Mouse (Mus musculus): ENCODE results near the gene Tfb2m. TPM values are rescaled to one million over a fixed set of nuclear protein-coding genes. Genes with fewer than 3 reads are reported as not detected.
A peak's percentile ranks its signal among the peaks of the same experiment; 100 is the strongest.

Gene Tfb2m
- polyA plus RNA-seq, 1 experiment: 19.2 TPM

GRCm38 (mm10) chr1:179519901-179520300 lies 26.2 kb downstream of the Tfb2m start:
- TF ChIP-seq CTCF (IDR thresholded peaks at IDR 0.05; ENCODE audit: borderline replicate concordance, extremely low read depth, insufficient read depth, insufficient read length) (no peak), POLR2A (IDR thresholded peaks at IDR 0.05; ENCODE audit: borderline replicate concordance, extremely low read depth, insufficient read depth, insufficient read length, poor library complexity, severe bottlenecking) (no peak)
- DNase-seq (ENCODE audit: low read depth): no peak

- peak; percentile 94 for DNase-seq (ENCODE audit: low read depth)
- TF ChIP-seq POLR2A (IDR thresholded peaks at IDR 0.05; ENCODE audit: borderline replicate concordance, extremely low read depth, insufficient read depth, insufficient read length, poor library complexity, severe bottlenecking) (no peak), CTCF (IDR thresholded peaks at IDR 0.05; ENCODE audit: borderline replicate concordance, extremely low read depth, insufficient read depth, insufficient read length) (peak; percentile 85)
Measured at GRCm38 (mm10) chr1:179517713-179518465, 28.2 kb downstream of the Tfb2m start, which contains the start of gene Smyd3. Gene Smyd3, minus strand, starts transcription at chr1:179518041.

GRCm38 (mm10) chr1:179516941-179517712 lies 28.9 kb downstream of the Tfb2m start:
- DNase-seq (ENCODE audit: low read depth): peak; percentile 44
- no peak for TF ChIP-seq CTCF (IDR thresholded peaks at IDR 0.05; ENCODE audit: borderline replicate concordance, extremely low read depth, insufficient read depth, insufficient read length)
- TF ChIP-seq POLR2A (IDR thresholded peaks at IDR 0.05; ENCODE audit: borderline replicate concordance, extremely low read depth, insufficient read depth, insufficient read length, poor library complexity, severe bottlenecking): no peak

GRCm38 (mm10) chr1:179511895-179512294 lies 34.2 kb downstream of the Tfb2m start:
- TF ChIP-seq CTCF (IDR thresholded peaks at IDR 0.05; ENCODE audit: borderline replicate concordance, extremely low read depth, insufficient read depth, insufficient read length): no peak
- no peak for TF ChIP-seq POLR2A (IDR thresholded peaks at IDR 0.05; ENCODE audit: borderline replicate concordance, extremely low read depth, insufficient read depth, insufficient read length, poor library complexity, severe bottlenecking)
- no peak for DNase-seq (ENCODE audit: low read depth)

GRCm38 (mm10) chr1:179510546-179511340 lies 35.3 kb downstream of the Tfb2m start:
- DNase-seq (ENCODE audit: low read depth): no peak
- TF ChIP-seq CTCF (IDR thresholded peaks at IDR 0.05; ENCODE audit: borderline replicate concordance, extremely low read depth, insufficient read depth, insufficient read length) (no peak), POLR2A (IDR thresholded peaks at IDR 0.05; ENCODE audit: borderline replicate concordance, extremely low read depth, insufficient read depth, insufficient read length, poor library complexity, severe bottlenecking) (no peak)

- peak; percentile 63 for DNase-seq (ENCODE audit: low read depth)
Measured at GRCm38 (mm10) chr1:179506530-179507315, 39.3 kb downstream of the Tfb2m start.

GRCm38 (mm10) chr1:179502565-179502964 lies 43.5 kb downstream of the Tfb2m start:
- no peak for TF ChIP-seq POLR2A (IDR thresholded peaks at IDR 0.05; ENCODE audit: borderline replicate concordance, extremely low read depth, insufficient read depth, insufficient read length, poor library complexity, severe bottlenecking)
- TF ChIP-seq CTCF (IDR thresholded peaks at IDR 0.05; ENCODE audit: borderline replicate concordance, extremely low read depth, insufficient read depth, insufficient read length): peak; percentile 59; the same call in 1 of the 2 replicates
- DNase-seq (ENCODE audit: low read depth): peak; percentile 51

More at GRCm38 (mm10) chr1:179506530-179507315, 39.3 kb downstream of the Tfb2m start:
- TF ChIP-seq CTCF (IDR thresholded peaks at IDR 0.05; ENCODE audit: borderline replicate concordance, extremely low read depth, insufficient read depth, insufficient read length) (peak; percentile 52; the same call in 1 of the 2 replicates), POLR2A (IDR thresholded peaks at IDR 0.05; ENCODE audit: borderline replicate concordance, extremely low read depth, insufficient read depth, insufficient read length, poor library complexity, severe bottlenecking) (no peak)

- no peak for DNase-seq (ENCODE audit: low read depth)
- TF ChIP-seq POLR2A (IDR thresholded peaks at IDR 0.05; ENCODE audit: borderline replicate concordance, extremely low read depth, insufficient read depth, insufficient read length, poor library complexity, severe bottlenecking) (no peak), CTCF (IDR thresholded peaks at IDR 0.05; ENCODE audit: borderline replicate concordance, extremely low read depth, insufficient read depth, insufficient read length) (no peak)
Measured at GRCm38 (mm10) chr1:179499257-179499656, 46.8 kb downstream of the Tfb2m start.

GRCm38 (mm10) chr1:179492908-179493307 lies 53.2 kb downstream of the Tfb2m start:
- TF ChIP-seq POLR2A (IDR thresholded peaks at IDR 0.05; ENCODE audit: borderline replicate concordance, extremely low read depth, insufficient read depth, insufficient read length, poor library complexity, severe bottlenecking) (no peak), CTCF (IDR thresholded peaks at IDR 0.05; ENCODE audit: borderline replicate concordance, extremely low read depth, insufficient read depth, insufficient read length) (no peak)
- DNase-seq (ENCODE audit: low read depth): no peak

GRCm38 (mm10) chr1:179488520-179488919 lies 57.5 kb downstream of the Tfb2m start:
- no peak for TF ChIP-seq CTCF (IDR thresholded peaks at IDR 0.05; ENCODE audit: borderline replicate concordance, extremely low read depth, insufficient read depth, insufficient read length)
- TF ChIP-seq POLR2A (IDR thresholded peaks at IDR 0.05; ENCODE audit: borderline replicate concordance, extremely low read depth, insufficient read depth, insufficient read length, poor library complexity, severe bottlenecking): no peak
- no peak for DNase-seq (ENCODE audit: low read depth)

Data from brain, embryonic 14.5 days (tissue).